Mouse (Mus musculus) liver, adult 2 months (tissue): ENCODE measurements at regions not wholly inside any gene's neighbourhood (a gene's known extent, or its start where the extent isn't known, plus 50 kb on each side); places are given as distances from the start of the nearest gene placed in this dataset.

ENCODE experiments used
- CTCF ChIP-seq: fragments of 200-500 bp; IDR thresholded peaks from 2 replicates; pipeline ENCODE4 v1.5.1; 2011; ENCODE audit warnings: low read depth, low read length, control low read depth
- POLR2A ChIP-seq: fragments of 200-500 bp; IDR thresholded peaks from 2 replicates; pipeline ENCODE4 v1.6.1; 2011; ENCODE audit warnings: low read length, control low read depth; ENCODE audit not compliant: insufficient read depth; ENCODE audit errors: extremely low read depth

DNA sequence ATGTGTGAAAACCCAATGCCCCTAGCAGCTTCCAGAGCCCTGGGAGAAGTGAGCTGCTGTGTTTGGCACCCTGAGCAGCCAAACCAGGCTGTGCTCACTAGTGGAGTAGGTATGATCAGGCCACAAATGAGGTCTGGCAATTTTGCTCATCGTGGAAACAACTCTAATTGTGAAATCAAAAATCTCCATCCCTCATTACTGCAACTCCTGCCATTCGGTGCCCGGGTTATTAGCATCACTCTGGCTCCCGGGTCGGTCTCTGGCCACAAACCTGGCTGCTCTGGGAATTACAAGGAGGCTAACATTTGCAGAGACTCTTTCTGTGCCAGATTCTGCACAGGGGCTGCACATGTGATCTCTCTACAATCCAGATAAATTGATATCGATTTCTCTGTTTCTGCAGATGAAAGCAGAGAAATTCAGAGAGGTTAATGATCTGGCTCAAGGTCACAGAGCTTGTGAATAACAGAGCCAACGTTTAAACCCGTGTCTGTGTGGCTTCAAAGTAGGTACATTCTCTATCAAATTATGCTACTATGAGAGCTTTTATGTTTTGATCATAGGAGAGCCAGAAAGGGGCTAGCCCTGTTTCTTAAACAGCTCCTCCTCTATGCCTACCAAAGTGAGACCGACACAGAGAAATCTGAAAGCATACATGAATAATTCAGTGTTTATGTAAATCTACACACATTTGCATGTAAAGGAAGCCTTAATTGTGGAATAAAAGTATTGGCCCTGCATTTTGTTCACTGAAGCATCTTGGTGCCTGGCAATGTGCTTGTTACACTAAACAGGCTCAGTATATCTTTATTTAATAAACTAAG lies 398.7 kb upstream of the Igfbp7 start:
- TF ChIP-seq POLR2A (no peak), CTCF (no peak)
